Mouse (Mus musculus): ENCODE measurements around the gene Melk.

GRCm38 (mm10) chr4:44310429-44310828 lies 9.8 kb downstream of the Melk start:
- TF ChIP-seq CTCF (IDR thresholded peaks at IDR 0.05; ENCODE audit: control insufficient read depth, insufficient read depth, insufficient replicate concordance, low read depth, low read length) (no peak), POLR2A (IDR thresholded peaks at IDR 0.05; ENCODE audit: control insufficient read depth, low read depth, low read length) (no peak)

Measured in testis, adult 2 months (tissue).